Mouse (Mus musculus): ENCODE results near the gene Hnrnph3. TPM values are rescaled to one million over a fixed set of nuclear protein-coding genes. Genes with fewer than 3 reads are reported as not detected.

Hnrnph3 gene
- polyA plus RNA-seq, 1 experiment from 2014 or later, result 215 TPM

GRCm38 (mm10) chr10:62965796-62966195, 58.2 kb downstream of the Hnrnph3 start:
- no peak for DNase-seq (ENCODE audit: low spot score)
- no peak overlapping the region for H3K27ac ChIP-seq (replicated peaks)
- H3K27me3 ChIP-seq (ENCODE audit: low read depth, poor library complexity, severe bottlenecking), result no peaks in the 10 kb centered on the region
- H3K9me3 ChIP-seq (replicated peaks), result no peaks in the 10 kb centered on the region
- H3K4me3 ChIP-seq, result no peak overlapping the region
- H3K36me3 ChIP-seq, result peaks cover 98% of the 10 kb centered on the region
- H3K4me1 ChIP-seq, result no peaks in the 10 kb centered on the region
- 94% methylated on average over 11 of the region's 11 CpGs for WGBS

Other genes starting within 250 kb of the Hnrnph3 start
- gene Ccar1, start 231.9 kb downstream of the Hnrnph3 start, polyA plus RNA-seq (2016; fragmentation: Nextera tagmentation; extraction: Ambion mirVana), result 156 TPM in 2 replicates
- 24.8 and 31.3 TPM in 2 replicates for gene Tet1, start 115.2 kb downstream of the Hnrnph3 start, polyA plus RNA-seq (2016; fragmentation: Nextera tagmentation; extraction: Ambion mirVana)
- 8.5 and 9.4 TPM in 2 replicates for gene Slc25a16, start 103.6 kb downstream of the Hnrnph3 start, polyA plus RNA-seq (2016; fragmentation: Nextera tagmentation; extraction: Ambion mirVana)
- gene Dna2, start 77.2 kb downstream of the Hnrnph3 start, polyA plus RNA-seq (2016; fragmentation: Nextera tagmentation; extraction: Ambion mirVana), result 28.7 and 31.9 TPM in 2 replicates
- 24.9 and 25.3 TPM in 2 replicates for gene Rufy2, start 44.0 kb downstream of the Hnrnph3 start, polyA plus RNA-seq (2016; fragmentation: Nextera tagmentation; extraction: Ambion mirVana)
- gene Pbld2, start 98 bp upstream of the Hnrnph3 start, polyA plus RNA-seq (2016; fragmentation: Nextera tagmentation; extraction: Ambion mirVana), result 0.89 and 1.1 TPM in 2 replicates
- gene Pbld1, start 35.9 kb upstream of the Hnrnph3 start, polyA plus RNA-seq (2016; fragmentation: Nextera tagmentation; extraction: Ambion mirVana), result 1.3 and 1.5 TPM in 2 replicates
- 0.25 and 1.1 TPM in 2 replicates for gene Atoh7, start 75.4 kb upstream of the Hnrnph3 start, polyA plus RNA-seq (2016; fragmentation: Nextera tagmentation; extraction: Ambion mirVana)
- 0.15 and 0.22 TPM in 2 replicates for gene Mypn, start 179.7 kb upstream of the Hnrnph3 start, polyA plus RNA-seq (2016; fragmentation: Nextera tagmentation; extraction: Ambion mirVana)
- gene Herc4, start 219.6 kb upstream of the Hnrnph3 start, polyA plus RNA-seq (2016; fragmentation: Nextera tagmentation; extraction: Ambion mirVana), result 46.7 and 46.9 TPM in 2 replicates